ENCODE assay signal across 18 mouse cellular contexts in the genomic region with DNA sequence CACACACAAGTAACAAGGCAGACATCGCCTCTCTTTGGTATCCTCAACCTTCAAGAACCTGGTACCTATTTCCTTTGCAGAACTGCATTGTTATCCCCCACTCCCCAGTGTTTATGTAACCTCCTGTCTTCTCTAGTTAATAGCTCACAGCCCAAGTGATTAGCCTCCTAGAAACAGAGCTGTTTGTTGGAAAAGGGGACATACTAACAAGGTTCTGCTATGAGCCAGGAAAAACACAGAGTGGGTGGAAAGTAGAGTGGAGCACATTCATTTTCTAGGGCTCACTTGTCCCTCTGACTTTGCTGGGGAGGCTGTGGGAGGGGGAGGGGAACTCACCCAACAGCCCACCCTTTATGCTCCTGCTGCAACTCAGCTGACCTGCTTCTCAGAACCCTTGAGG.
DNase-seq lines count a peak whose midpoint lies in the region; ATAC-seq and TF ChIP-seq lines count a peak whose summit lies in the region.
"Had no signal": no experiment of that assay in that cellular context is flagged by ENCODE, and none has a peak within 500 bp of the region (broad histone marks: within the 10 kb centered on the region; RNA-seq: fewer than 3 reads in every experiment).

No protein-coding gene starts in this region.

- 45% methylated on average over 1 of the region's 1 CpGs for WGBS in kidney, embryonic 15.5 days
- WGBS in olfactory bulb, adult 2 months, result 44% methylated on average over 1 of the region's 1 CpGs

- no peaks in the 10 kb centered on the region for H3K27me3 ChIP-seq in kidney, embryonic 15.5 days
- H3K27me3 ChIP-seq: forebrain, embryonic 15.5 days; heart, embryonic 12.5 days; neural tube, embryonic 13.5 days; stomach, embryonic 15.5 days had no signal

- no peaks in the 10 kb centered on the region for H3K9me3 ChIP-seq in kidney, embryonic 15.5 days (replicated peaks)
- H3K9me3 ChIP-seq: forebrain, embryonic 15.5 days; heart, embryonic 12.5 days; midbrain, embryonic 13.5 days; neural tube, embryonic 13.5 days; stomach, embryonic 15.5 days had no signal

- H3K4me2 ChIP-seq in kidney, embryonic 15.5 days, result no peak overlapping the region
- H3K4me2 ChIP-seq: forebrain, embryonic 15.5 days; heart, embryonic 12.5 days; hindbrain, embryonic 14.5 days; midbrain, embryonic 13.5 days; neural tube, embryonic 13.5 days; stomach, embryonic 15.5 days had no signal

- TF ChIP-seq POLR2A in cortical plate, adult 2 months (IDR thresholded peaks at IDR 0.05; ENCODE audit: extremely low read depth, insufficient read depth, low read length), result no peak
- TF ChIP-seq POLR2A in olfactory bulb, adult 2 months (IDR thresholded peaks at IDR 0.05; ENCODE audit: insufficient read depth, low read depth, low read length), result no peak

- peak; percentile 41 for ATAC-seq in kidney, embryonic 15.5 days (replicated peaks; ENCODE audit: low FRiP score)
- ATAC-seq: forebrain, embryonic 15.5 days; liver, postnatal 0 days; midbrain, embryonic 13.5 days had no signal

- H3K36me3 ChIP-seq in kidney, embryonic 15.5 days, result no peaks in the 10 kb centered on the region
- H3K36me3 ChIP-seq: forebrain, embryonic 15.5 days; heart, embryonic 12.5 days; midbrain, embryonic 13.5 days; neural tube, embryonic 13.5 days; stomach, embryonic 15.5 days had no signal

- no peak overlapping the region for H3K4me3 ChIP-seq in layer of hippocampus, adult 2 months
- H3K4me3 ChIP-seq in cortical plate, adult 2 months (ENCODE audit: insufficient read depth, low read length), result no peak overlapping the region
- no peak overlapping the region for H3K4me3 ChIP-seq in kidney, embryonic 15.5 days (replicated peaks)
- H3K4me3 ChIP-seq in olfactory bulb, adult 2 months (ENCODE audit: insufficient read depth, low read depth, low read length), result no peak overlapping the region
- H3K4me3 ChIP-seq: forebrain, embryonic 15.5 days; heart, embryonic 12.5 days; midbrain, embryonic 13.5 days; neural tube, embryonic 13.5 days; stomach, embryonic 15.5 days had no signal

- H3K9ac ChIP-seq in kidney, embryonic 15.5 days, result no peak overlapping the region
- H3K9ac ChIP-seq: forebrain, embryonic 15.5 days; heart, embryonic 12.5 days; hindbrain, embryonic 14.5 days; liver, postnatal 0 days; midbrain, embryonic 13.5 days; neural tube, embryonic 13.5 days; stomach, embryonic 15.5 days had no signal

- peaks cover 13% of the 10 kb centered on the region for H3K4me1 ChIP-seq in cortical plate, adult 2 months (ENCODE audit: control insufficient read depth, insufficient read depth, low read length)
- peaks cover 15% of the 10 kb centered on the region for H3K4me1 ChIP-seq in kidney, embryonic 15.5 days
- H3K4me1 ChIP-seq in olfactory bulb, adult 2 months (ENCODE audit: control insufficient read depth, insufficient read depth, low read length), result peaks cover 15% of the 10 kb centered on the region; the same call in 1 of the 2 replicates
- H3K4me1 ChIP-seq: heart, embryonic 12.5 days; neural tube, embryonic 13.5 days; stomach, embryonic 15.5 days had no signal

- peak overlapping the region; percentile 65 for H3K27ac ChIP-seq in layer of hippocampus, adult 2 months
- H3K27ac ChIP-seq in cortical plate, adult 2 months (ENCODE audit: insufficient read depth, low read length), result peak overlapping the region; percentile 21; the same call in 1 of the 2 replicates
- 0 out of 2 replicates have a peak overlapping the region, but pooled peaks have one; percentile 14 for H3K27ac ChIP-seq in kidney, embryonic 15.5 days
- H3K27ac ChIP-seq in olfactory bulb, adult 2 months (ENCODE audit: insufficient read depth, low read depth, low read length), result peak overlapping the region; percentile 92
- H3K27ac ChIP-seq: forebrain, embryonic 15.5 days; hindbrain, embryonic 14.5 days; midbrain, embryonic 13.5 days; neural tube, embryonic 13.5 days; stomach, embryonic 15.5 days had no signal

- TF ChIP-seq CTCF in layer of hippocampus, adult 2 months (conservative IDR thresholded peaks at IDR 0.05), result no peak
- no peak for TF ChIP-seq CTCF in cortical plate, adult 2 months (IDR thresholded peaks at IDR 0.05; ENCODE audit: extremely low read depth, insufficient read depth, low read length)
- no peak for TF ChIP-seq CTCF in olfactory bulb, adult 2 months (IDR thresholded peaks at IDR 0.05; ENCODE audit: insufficient read depth, low read depth, low read length)

- DNase-seq in layer of hippocampus, adult 2 months (ENCODE audit: low spot score in 2 of 2), result no peak
- DNase-seq in layer of hippocampus, postnatal 10 days (ENCODE audit: low spot score in 2 of 2), result no peak
- no peak for DNase-seq in urinary bladder, postnatal 4 days (ENCODE audit: low spot score in 2 of 2)
- DNase-seq in urinary bladder, postnatal 25 days (ENCODE audit: low spot score), result no peak
- DNase-seq: adrenal gland, postnatal 36 days; cerebellum, adult 8-10 months; left cerebral cortex, postnatal 4 days; liver, postnatal 0 days; lung, postnatal 10 days had no signal

Comparison
In these comparisons a context has a peak if more than half of its experiments do, and no peak if none do; other contexts are left out.
1. H3K27ac ChIP-seq: peak in every context shown above with its lines; median percentile 92 in olfactory bulb, adult 2 months; 65 in layer of hippocampus, adult 2 months; 21 in cortical plate, adult 2 months; 14 in kidney, embryonic 15.5 days.